Mouse (Mus musculus) telencephalon, adult 2 months (tissue): ENCODE data around the gene Mcrip1.

Experiments used
- DNase-seq: peaks from one replicate; pipeline ENCODE4 v3.0.0-alpha.2; 2011; ENCODE audit warnings: low read depth, low spot score

Gene Mcrip1

DNA sequence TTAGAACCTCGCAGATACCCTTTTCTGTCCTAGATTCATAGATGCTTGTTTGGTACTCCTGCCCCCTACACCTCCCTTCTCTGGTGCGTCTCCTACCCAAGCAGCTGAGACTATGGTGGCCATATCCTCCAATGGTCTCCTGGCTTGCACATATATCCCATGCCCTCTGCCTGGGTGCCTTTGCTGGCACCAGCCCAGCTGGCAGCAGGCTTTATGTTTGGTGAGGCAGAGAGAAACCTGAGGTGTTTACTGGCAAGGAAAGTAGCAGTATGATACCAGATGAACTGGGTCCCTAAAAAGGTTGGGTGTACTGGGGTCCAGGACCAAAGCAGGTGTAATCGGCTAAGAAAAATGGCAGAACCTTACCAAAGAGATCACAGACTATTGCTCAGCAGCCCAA is 3.6 kb downstream of the Mcrip1 start:
- no peak for DNase-seq

- DNase-seq: no peak
Measured at GRCm38 (mm10) chr11:120542376-120542775, 7.2 kb downstream of the Mcrip1 start.

DNA sequence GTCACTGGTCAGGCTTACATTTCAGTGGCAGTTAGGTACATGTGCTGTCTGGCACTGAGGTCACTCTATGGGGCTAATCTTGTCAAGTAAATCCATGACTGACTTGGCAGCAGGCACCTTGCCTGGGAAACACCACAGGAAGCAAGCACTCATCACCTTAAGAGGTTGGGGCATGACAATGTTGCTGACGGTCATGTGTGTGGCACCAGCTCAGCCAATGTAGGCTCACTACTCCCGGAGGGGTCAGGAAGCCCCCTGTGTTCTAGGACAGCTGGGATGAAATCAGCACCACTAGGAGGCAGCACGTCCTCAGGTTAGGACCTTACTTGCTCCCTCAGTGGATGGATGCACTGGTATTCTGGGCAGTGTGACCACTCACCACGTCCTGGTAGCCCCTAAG is 7.6 kb downstream of the Mcrip1 start:
- no peak for DNase-seq

DNA sequence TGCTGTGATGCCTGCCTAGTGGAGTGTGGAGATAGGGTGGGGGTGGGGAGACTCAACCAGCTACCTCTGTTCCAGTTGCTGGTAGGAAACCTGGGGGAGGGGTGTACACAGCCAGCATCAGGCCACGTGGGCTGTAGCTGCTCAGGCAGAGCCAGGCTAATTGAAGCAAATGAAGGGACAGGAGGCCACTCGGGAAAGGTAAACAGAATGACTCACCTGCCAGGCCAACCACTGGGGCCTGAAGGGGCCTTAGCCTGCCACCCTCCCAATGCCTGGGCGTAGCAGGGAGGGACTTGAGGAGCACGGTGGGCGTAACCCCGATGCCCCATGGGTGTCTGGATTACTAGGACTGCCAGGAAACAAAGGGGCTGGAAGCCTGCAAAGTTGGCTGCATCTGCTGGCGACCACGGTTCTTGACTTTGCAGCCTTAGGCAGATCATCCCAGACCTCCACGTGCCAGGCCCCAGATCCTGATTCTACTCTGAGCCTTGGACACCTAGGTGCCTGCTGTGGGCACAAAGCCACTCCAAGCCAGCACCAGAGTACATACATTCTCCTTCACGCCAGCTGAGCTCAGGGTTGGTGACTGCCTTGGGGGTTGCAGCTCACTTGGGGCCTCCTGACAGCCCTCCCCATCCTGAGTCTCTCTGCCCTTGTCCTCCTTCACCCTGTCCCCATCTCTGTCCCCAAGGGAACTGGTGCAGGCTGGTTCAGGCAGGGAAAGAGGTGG is 10.1 kb downstream of the Mcrip1 start:
- DNase-seq: no peak

DNA sequence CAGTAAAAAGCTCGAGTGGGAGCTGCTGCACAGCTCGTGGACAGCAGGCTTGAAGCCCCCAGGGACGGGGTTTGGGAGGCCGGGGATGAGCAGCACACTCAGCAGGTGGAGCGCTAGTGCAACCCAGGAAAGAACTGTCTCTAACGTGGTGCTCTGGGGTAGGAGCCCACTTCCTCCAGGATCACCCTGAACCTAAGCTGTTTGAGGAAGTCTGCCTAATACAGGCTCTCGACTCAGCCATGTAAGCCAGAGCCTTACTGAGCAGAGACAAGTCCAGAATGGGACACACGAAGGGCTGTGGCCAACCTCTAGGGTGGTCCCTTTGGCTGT is 10.6 kb downstream of the Mcrip1 start:
- no peak for DNase-seq

GRCm38 (mm10) chr11:120538485-120538884 is 11.0 kb downstream of the Mcrip1 start:
- DNase-seq: no peak

DNA sequence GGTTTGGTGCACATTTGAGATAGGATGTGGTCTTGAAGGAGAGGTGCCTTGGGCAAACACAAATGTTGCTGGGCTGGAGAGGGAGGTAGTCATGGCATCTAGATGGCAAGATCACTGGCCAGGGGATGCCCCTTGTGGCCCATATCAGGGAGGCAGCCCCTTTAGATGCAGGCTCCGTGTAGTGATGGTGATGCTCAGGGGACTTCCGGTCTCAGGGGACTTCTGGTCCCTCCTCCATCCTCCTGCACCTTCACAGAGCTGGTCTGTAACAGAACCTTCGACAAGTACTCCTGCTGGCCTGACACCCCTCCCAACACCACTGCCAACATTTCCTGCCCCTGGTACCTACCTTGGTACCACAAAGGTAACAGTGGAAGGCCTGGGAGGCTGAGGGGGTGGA is 13.7 kb downstream of the Mcrip1 start:
- no peak for DNase-seq

DNA sequence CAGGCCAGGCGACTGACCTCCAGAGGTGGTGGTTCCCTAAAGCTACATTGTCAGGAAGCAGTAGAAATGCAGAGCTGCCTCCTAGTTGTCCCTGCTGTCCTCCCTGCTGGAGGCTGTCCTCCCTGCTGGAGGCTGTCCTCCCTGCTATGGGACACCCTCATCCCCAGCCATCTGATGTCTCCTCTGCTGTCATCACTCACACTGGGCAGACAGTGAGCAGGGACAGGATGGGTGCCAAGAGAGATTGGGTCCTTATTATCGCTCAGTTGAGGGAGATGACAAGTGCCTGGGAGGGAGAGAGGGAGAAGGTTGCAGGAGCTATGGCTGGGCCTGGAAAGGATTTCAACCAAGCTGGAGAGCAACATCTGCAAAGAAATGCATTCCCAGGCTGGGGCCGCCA is 14.4 kb downstream of the Mcrip1 start:
- no peak for DNase-seq

DNA sequence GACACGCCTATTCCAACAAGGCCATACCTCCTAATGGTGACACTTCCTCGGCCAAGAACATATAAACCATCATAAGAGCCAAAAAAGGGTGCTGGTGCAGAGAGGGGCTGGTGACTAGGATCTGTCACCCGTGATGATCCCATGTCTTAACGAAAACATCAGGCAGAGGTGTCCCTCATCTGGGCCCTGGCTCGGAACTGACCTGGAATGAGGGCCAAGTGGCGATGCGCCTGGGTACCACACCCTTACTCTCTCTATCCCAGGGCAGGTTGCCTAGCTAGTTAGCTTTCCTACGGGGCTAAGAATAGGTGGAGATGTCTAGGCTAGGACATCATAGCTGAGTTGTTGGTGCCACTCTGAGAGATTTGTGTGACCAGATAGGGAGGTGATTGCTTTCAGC is 15.4 kb downstream of the Mcrip1 start:
- DNase-seq: no peak

- DNase-seq: no peak
Measured at GRCm38 (mm10) chr11:120531646-120532045, 17.9 kb downstream of the Mcrip1 start.

DNA sequence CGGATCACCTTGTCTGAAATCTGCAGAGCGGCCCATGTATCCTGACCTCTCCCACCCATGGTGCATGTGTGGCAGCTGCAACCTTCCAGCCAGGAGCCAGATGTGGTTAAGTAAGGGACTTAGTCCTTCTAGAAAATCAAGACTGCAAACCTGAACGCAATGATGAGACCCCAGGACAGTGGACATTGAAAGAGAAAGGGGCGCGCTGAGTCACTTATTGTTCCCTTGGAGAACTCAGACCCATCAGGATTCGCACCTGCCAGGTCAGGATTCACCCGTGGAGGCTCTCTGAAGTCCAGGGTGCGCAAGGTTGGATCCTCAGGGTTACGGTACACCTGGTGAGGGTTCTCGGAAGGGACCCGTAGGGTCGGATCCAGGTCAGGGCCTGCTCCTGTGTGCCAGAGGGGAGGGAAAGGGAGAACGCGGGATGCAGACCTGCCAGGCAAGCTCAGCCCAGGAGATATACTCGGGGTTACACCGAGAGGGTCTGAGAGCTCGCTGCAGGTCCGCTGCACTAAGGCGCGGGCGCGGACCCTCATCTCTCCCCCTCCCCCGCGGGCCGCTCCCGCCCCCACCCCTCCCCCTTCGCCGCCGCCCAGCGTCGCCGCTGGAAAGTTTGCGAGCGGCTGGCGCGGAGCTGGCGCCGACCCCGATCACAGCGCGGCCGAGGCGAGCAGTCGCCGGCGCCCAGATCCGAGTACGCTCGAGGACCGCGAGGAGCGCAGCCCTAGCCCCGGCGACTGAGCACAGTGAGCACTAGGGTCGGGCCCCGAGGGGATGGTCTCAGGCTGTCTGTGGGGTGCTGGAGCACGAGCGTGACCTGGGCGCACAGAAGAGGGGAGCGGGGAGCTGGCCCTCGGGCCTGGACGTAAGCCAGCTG is 19.2 kb downstream of the Mcrip1 start, which contains the start of gene Gcgr:
Gene Gcgr (plus strand): TSS at position 615 of the 880 bp plus-strand sequence.
- DNase-seq: no peak

GRCm38 (mm10) chr11:120528903-120529302 is 20.6 kb downstream of the Mcrip1 start:
- no peak for DNase-seq

DNA sequence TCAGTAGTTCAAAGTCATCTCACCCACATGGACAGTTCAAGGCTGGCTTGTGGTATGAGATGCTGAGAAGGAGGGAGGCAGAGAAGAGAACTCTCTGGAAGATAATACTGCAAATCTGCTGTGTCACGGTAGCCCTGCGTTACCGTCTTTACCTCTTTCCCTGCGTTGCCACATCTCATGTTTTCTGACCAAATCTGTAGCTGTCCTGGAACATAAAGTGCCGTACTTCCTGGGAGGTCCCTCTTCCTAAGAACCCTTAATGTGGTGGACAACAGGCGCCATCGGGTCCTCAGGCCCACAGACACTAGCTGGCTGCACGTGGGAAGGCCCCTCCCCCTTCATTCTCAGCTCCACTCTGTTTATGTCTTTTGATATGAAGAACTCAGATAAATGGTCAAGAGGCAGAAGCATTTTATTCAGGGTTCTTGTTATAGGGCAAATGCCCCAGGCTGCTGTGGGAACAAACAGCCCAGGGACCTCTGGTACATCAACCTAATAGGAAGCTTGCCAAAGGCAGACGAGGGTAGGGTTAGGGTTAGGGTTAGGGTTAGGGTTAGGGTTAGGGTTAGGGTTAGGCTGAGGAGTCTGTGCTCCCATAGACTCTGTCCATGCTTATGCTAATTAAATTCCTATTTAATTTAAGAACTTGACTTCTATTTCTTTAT is 21.7 kb downstream of the Mcrip1 start:
- no peak for DNase-seq

DNA sequence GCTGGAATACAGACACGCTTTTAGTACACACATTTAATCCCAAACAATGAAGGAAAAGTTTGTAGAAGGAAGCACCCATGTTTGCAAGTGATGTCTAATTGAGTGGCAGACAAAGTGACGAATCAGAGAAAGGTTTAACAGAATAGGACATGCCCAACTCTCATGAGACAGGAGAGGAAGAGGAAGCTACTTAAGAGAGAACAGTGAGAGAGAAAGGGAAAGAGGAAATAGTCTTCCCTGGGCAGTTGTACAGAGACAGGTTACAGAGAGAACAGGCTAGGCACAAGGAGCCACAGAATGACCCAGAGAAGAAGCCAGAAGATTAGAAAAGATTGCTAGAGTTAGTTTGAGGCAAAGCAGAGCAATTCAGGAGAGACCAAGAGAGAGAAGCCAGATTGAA is 23.6 kb downstream of the Mcrip1 start:
- DNase-seq: no peak

DNA sequence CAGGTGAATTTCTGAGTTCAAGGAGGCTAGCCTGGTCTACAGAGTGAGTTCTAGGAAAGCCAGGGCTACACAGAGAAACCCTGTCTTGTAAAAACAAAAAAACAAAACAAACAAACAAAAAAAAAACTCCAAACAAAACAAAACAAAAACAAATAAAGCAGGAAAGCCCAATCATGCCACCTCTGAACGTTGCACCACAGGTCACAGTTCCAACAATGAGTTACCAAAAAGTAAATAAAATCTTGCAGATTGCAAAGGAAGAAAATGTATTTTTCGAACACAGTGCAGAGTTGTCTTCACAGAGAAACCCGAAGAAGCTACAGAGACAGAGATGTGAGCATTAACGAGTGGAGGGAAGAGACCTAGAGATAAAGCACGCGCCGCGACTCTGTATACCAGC is 26.9 kb downstream of the Mcrip1 start:
- no peak for DNase-seq

DNA sequence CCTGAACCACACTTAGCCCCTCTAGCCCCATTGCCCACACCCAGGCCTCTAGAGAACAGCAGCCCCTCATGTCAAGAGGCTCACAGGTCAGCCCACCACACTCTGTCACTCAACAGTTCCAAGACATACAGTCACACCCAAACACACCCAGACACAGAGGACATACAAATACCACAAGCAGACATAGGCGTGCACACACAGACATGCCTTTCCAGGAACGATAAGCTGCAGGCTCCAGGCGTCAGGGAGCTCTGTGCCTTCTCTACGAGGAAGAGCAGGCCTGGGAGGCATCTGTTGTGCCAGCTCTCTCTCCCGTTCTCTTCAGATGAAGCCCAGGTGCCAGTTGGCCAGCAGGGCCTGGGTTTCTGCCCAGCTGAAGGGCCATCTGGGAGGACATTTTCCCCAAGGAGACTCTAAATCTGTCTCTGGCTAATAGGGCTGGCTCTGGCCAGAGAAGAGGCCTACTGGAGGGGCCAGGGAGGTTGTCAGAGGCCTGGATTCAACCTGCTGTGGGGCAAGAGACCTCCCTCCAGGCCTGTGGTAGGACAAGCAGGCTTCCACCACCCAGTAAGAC is 28.5 kb downstream of the Mcrip1 start:
- no peak for DNase-seq

GRCm38 (mm10) chr11:120520498-120520897 is 29.0 kb downstream of the Mcrip1 start:
- no peak for DNase-seq

DNA sequence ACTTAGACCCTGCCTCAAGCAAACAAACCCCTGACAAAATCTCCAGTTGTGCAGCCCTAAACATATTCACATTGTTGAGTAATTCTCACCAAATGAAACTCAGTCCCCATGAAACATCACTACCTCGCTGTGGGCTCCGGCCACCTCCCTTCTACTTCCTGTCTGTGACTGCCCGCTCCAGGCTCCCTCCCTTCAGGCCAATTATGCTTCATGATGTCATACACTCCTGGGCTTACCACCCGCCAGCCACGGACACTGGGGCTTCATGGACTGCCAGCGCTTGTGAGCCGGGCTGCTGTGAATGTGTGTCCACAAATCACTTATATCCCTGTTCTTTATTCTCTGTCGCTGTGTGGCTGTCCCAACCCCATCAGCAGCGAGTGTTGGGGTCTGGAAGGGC is 29.8 kb downstream of the Mcrip1 start:
- DNase-seq: no peak

DNA sequence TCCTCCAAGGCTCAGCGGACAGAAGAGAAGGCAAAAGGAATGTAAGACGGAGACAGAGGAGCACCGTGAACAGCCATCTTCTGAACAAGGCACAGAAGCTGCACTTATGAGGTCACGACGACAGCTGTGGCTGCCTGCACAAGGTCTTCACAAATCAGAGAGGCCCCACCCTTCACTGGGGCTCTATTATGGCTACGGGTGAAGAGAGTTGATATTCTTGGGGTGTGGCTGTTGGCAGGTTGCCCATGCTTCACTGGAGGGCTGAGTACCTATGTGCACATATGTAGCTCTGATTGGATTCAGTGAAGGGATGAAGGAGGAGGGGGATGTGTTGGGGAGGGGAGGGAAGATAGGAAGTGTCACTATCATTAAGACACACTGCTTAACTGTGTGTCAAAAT is 31.0 kb downstream of the Mcrip1 start:
- no peak for DNase-seq

DNA sequence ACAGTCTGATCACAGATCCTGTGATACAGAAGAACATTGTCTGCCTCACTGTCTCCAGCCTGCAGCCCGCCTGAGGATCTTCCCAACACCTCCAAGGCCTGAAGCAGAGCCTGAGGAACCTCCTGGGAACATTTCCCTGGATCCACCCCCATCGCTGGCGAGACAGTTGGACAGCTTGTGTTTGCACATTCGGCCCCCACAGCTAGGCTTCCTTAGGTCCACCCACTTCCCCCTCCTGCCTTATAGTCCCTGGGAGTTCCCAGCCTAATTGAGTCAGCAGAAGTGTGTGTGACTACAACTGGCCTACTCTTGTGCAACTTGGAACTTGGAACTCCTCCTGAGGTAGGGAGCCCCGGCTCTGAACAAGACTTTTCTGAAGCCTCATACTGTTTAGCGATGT is 31.5 kb downstream of the Mcrip1 start:
- DNase-seq: peak; percentile 95

DNA sequence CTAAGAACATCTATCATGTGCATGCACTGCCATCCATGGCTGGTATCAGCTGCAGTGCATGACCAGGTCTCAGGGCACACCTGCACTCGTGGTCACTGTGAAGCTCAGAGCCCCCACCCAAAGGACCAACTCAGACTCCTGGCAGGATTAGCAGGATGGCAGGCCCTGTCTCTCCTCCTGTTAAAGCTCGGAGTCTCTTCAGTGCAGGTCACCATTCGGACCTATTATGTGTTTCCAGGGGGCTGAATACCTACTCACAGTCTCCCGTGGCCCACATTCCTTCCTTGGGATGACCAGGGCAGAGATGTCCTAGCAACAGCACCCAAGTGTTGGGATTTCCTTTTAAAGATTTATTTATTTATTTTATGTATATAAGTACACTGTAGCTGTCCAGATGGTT is 32.4 kb downstream of the Mcrip1 start:
- no peak for DNase-seq

- DNase-seq: no peak
Measured at GRCm38 (mm10) chr11:120515611-120516010, 33.9 kb downstream of the Mcrip1 start.
